Mouse (Mus musculus): ENCODE data around the gene Brpf3. TPM values are rescaled to one million over a fixed set of nuclear protein-coding genes. Genes with fewer than 3 reads are reported as not detected.
"Not testable (repeated sequence)": the region's sequence is repeated elsewhere in the genome, so short reads cannot be mapped to it uniquely, and the experiment has no call there.

Gene Brpf3
- polyA plus RNA-seq, 1 experiment from 2014 or later: 31.4 TPM

DNA sequence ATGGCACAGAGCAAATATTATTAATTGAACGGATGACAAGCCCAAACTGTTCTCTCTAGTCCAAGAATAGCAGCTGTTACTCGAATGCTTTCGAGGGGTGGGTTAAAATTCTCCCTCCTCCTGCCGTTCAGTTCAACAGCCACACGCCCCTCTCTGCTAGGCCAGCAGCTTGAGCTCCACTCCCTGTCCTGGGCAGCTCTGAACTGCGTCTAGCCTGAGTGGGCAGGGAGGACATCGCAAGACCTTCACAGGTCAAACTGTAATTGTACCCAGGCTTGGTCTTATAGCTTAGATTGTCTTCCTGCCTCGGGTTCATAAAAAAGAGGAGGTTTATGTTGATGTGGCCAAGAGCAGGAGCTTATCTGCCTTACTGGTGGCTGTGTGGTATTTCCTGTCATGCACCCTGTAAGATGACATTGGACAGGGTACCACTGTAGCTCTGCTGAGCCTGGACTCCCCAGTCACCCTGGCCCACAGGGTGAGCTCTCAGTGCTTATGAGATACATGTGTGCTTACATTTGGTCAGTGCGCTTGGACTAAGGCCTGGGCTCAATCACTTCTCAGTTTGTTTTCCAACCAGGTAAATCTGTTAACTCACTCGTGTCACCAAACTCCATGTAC, 14.6 kb downstream of the Brpf3 start:
- ChIA-PET CTCF (interaction anchor here (1.1 kb wide), 1 partner anchor 11 kb away, joined by 3 read pairs; no protein-coding TSS in a partner anchor), POLR2A (no interaction called here)
- ATAC-seq (no peak), DNase-seq (ENCODE audit: low read depth, low spot score) (no peak)
- no peak for TF ChIP-seq CTCF (IDR thresholded peaks at IDR 0.05)
- in situ Hi-C loops (cut with MboI; ENCODE audit: low pct_unique_long_range_greater_than_20kb): no loop called here
- H3K27me3 ChIP-seq: no peaks in the 10 kb centered on the region

DNA sequence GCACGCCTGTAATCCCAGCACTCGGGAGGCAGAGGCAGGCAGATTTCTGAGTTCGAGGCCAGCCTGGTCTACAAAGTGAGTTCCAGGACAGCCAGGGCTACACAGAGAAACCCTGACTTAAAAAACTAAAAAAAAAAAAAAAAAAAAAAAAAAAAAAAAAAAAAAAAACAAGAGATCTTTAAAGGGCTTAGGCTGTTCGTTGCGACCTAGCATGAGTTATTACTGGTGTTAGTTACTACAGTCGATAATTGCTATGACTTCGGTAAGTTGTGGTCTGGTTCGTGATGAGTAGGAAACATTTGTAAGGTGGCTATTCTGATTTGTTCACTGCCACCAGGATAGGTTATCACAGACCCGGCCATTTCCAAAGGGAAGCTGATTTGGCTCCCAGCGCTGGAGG, 15.4 kb downstream of the Brpf3 start:
- H3K27me3 ChIP-seq; DNase-seq (ENCODE audit: low read depth, low spot score); ATAC-seq; in situ Hi-C loops (cut with MboI; ENCODE audit: low pct_unique_long_range_greater_than_20kb); POLR2A ChIA-PET; CTCF ChIA-PET: not testable (repeated sequence)

DNA sequence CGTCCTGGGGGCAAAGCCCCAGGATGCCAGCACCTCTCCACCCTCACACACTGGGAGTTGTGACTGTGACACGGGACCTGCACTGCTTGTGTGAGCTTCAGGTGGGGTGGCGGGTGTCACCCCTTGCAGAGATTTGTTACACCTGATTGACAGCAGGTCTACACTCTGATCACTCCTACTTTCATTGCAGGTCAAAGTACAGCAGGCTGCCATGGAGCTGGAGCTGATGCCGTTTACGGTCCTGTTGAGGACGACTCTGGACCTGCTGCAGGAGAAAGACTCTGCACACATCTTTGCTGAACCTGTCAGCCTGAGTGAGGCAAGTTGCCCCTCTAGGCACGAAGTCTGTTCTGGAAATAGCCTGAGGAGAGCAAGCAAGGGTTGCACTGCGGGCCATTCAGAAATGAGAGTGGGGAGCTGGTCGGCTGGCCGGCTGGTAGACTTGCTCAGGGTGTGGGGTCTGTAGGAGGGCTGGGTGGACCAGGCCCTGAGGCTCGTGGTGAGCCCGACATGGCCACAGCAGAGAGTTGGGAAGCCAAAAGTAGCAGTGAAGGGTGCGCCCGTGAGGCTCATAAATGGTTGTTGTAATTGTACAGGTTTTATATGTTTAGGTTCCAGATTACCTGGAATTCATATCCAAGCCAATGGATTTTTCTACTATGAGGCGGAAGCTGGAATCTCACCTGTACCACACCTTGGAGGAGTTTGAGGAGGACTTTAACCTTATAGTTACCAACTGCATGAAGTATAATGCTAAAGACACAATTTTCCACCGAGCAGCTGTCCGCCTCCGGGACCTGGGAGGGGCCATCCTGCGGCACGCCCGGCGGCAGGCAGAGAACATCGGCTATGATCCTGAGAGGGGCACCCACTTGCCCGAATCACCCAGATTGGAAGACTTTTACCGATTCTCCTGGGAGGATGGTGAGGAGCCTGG, 16.3 kb downstream of the Brpf3 start:
- ATAC-seq (no peak), DNase-seq (ENCODE audit: low read depth, low spot score) (no peak)
- in situ Hi-C loops (cut with MboI; ENCODE audit: low pct_unique_long_range_greater_than_20kb): no loop called here
- no peaks in the 10 kb centered on the region for H3K27me3 ChIP-seq
- POLR2A ChIA-PET: no interaction called here
- TF ChIP-seq CTCF (IDR thresholded peaks at IDR 0.05): no peak
- CTCF ChIA-PET: no interaction called here

DNA sequence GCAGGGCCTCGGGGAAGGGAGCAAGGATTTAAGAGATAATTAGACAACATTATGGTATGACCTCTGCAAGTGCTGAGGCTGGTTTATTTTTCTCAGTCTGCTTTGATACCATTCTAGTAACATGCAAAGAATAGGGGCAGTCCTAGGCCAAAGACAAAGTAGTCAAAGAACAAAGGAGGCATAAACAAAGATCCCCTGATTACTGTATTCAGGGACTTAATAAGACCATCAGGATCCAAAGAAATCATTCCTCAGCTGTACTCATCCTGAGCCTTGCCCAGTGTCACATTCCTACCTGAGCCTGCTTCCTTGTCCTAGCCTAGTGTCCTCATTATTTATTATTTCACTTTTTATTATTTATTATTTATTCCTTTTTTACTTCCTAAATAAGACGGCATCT, 19.3 kb downstream of the Brpf3 start:
- CTCF ChIA-PET: no interaction called here
- DNase-seq (ENCODE audit: low read depth, low spot score): no peak
- ATAC-seq: no peak
- in situ Hi-C loops (cut with MboI; ENCODE audit: low pct_unique_long_range_greater_than_20kb): no loop called here
- no peak for TF ChIP-seq CTCF (IDR thresholded peaks at IDR 0.05)
- POLR2A ChIA-PET: no interaction called here
- H3K27me3 ChIP-seq: no peaks in the 10 kb centered on the region

DNA sequence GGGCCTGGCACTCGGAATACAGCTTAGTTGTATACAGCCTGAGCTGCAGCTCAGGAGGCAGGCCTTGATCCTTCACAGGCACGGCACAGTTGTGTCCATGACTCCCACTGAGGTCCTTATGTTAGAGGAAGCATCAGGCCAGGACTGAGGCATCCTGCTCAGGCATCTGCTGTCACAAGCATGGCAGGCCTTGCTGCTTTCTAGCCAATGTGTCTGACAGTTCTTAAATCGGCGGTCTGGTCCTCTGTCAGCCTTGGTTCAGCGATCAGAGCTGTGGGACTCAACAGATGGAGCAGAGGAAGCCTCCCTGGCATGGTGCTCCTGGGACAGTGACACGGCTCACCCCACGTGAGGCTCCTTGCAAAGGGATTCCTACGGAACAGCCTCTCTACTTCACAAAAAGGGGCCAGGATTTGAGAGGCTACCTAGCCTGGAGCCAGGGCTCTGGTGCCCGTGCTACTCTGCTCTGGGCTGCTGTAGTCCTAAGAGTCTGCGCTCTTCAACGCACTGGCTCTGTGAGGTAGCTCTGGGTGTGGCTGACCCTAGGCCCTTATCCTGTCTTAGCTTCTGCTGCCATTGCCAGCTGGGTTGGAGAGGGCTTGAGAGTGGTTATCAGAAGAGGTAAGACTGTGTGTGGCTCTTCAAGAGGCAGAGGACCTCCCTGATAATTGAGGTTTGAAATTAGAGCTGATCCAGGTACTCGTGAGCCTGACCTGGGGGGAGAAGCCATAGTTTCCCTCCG, 22.3 kb downstream of the Brpf3 start:
- in situ Hi-C loops (cut with MboI; ENCODE audit: low pct_unique_long_range_greater_than_20kb): no loop called here
- no peak for ATAC-seq
- ChIA-PET CTCF (interaction anchor here (1.3 to 1.4 kb wide), 2 partner anchors 33 to 50 kb away, joined by 3 read pairs; no protein-coding TSS in a partner anchor), POLR2A (no interaction called here)
- no peak for DNase-seq (ENCODE audit: low read depth, low spot score)
- H3K27me3 ChIP-seq: no peaks in the 10 kb centered on the region
- TF ChIP-seq CTCF (IDR thresholded peaks at IDR 0.05): no peak

DNA sequence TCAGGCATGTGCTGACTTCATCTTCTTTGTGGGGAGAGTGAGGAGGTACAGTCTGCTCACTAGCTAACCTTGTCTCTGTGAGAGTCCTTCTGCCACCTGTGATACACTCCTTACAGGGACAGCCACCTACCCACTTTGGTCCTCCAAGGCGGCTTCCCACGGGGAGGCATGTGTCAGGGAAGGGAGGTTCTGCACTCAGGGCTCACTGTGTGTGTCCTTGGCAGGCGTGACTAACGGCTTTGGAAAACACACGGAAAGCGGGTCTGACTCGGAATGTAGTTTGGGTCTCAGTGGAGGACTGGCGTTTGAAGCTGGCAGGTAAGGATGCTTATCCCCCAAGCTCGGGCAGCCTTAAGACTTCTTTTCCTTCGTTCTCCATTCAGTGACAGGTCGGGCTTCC, 22.9 kb downstream of the Brpf3 start:
- POLR2A ChIA-PET: no interaction called here
- TF ChIP-seq CTCF (IDR thresholded peaks at IDR 0.05): no peak
- H3K27me3 ChIP-seq: no peaks in the 10 kb centered on the region
- ATAC-seq: no peak
- CTCF ChIA-PET: interaction anchor here (1.4 kb wide), 1 partner anchor 50 kb away, joined by 3 read pairs; no protein-coding TSS in a partner anchor
- DNase-seq (ENCODE audit: low read depth, low spot score): no peak
- in situ Hi-C loops (cut with MboI; ENCODE audit: low pct_unique_long_range_greater_than_20kb): no loop called here

DNA sequence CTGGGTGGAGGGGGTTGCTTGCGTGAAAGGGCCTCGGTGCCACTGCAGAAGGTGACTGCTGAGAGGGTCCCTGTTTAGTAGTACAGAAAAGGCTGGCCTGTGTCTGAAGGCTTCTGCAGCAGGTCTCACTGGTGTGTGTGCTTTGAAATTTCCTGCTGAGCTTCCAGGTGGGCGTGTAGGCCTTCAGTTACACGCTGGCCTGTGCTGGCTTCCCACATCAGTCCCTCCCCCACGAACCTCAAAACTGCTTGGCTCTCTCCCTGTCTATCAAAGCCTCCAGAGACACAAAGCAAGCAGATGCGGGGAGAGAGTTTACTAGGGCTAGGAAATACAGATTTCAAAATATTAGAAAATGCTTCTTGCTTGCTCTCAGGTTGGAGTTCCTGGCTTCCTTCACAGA, 24.0 kb downstream of the Brpf3 start:
- no peak for TF ChIP-seq CTCF (IDR thresholded peaks at IDR 0.05)
- no peak for DNase-seq (ENCODE audit: low read depth, low spot score)
- POLR2A ChIA-PET: no interaction called here
- H3K27me3 ChIP-seq: no peaks in the 10 kb centered on the region
- no peak for ATAC-seq
- in situ Hi-C loops (cut with MboI; ENCODE audit: low pct_unique_long_range_greater_than_20kb): no loop called here
- CTCF ChIA-PET: interaction anchor here (1.4 kb wide), 1 partner anchor 11 kb away, joined by 3 read pairs; no protein-coding TSS in a partner anchor

DNA sequence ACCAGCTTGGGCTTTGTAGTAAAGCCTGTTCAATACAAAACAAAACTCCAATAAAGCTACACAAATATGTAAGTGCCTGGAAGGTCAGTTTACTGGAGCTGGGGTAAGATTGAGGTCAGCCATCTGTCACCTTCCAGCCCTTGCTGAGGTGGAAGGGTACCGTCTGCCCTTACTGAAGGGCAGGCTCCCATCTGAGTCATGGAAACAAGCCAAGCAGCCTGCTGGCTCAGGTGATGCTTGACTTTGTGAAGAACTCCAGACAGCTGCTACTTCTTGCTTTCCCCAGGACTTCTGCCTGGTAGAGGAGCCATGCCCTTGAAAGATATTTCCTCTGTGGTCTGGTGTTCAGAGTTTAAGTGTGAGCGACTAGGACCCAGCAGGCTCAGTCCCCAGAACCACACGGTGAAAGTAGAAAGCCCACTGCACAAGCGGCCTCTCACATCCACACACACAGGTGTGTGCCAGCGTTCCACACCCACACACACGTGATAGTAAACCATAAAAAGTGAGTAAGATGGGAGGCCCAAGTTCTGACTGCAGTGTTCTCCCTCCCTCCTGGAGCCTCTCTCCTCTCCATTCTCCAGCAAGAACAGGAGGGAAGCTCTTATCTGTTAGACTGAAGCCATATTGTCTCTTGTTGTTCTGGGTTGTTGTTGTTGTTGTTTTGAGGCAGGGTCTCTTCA, 24.6 kb downstream of the Brpf3 start:
- ATAC-seq: no peak
- in situ Hi-C loops (cut with MboI; ENCODE audit: low pct_unique_long_range_greater_than_20kb): no loop called here
- no peak for TF ChIP-seq CTCF (IDR thresholded peaks at IDR 0.05)
- POLR2A ChIA-PET: no interaction called here
- H3K27me3 ChIP-seq: no peaks in the 10 kb centered on the region
- no peak for DNase-seq (ENCODE audit: low read depth, low spot score)
- CTCF ChIA-PET: interaction anchor here (1.4 kb wide), 1 partner anchor 11 kb away, joined by 3 read pairs; no protein-coding TSS in a partner anchor

DNA sequence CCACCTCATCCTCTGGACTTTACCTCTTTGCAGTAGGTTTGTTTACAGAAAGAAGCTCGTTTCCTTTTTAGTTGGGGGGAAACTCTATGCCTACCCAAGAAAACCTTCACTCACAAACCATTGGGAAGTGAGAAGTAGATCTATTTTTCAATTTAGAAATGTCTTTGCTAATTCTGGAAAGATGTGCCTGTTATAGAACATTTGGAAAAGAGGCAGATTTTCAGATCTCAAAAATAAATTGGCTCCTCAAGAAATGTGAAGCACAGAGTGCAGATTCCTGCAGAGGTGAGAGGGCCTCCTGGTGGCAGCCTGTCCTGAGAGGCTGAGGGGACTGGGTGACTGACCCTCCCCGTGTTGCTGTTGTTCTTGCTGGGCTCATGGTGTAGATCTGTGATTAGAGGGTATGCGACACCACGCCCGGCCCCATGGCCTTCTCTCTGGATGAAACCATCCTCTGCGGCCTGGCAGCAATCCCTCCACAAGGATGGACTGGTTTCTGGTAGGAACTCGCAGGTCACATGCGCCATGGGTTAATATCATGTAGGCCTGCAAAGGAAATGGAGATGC, 26.9 kb downstream of the Brpf3 start:
- TF ChIP-seq CTCF (IDR thresholded peaks at IDR 0.05): no peak
- ChIA-PET POLR2A (no interaction called here), CTCF (no interaction called here)
- in situ Hi-C loops (cut with MboI; ENCODE audit: low pct_unique_long_range_greater_than_20kb): no loop called here
- DNase-seq (ENCODE audit: low read depth, low spot score) (no peak), ATAC-seq (no peak)
- no peaks in the 10 kb centered on the region for H3K27me3 ChIP-seq

DNA sequence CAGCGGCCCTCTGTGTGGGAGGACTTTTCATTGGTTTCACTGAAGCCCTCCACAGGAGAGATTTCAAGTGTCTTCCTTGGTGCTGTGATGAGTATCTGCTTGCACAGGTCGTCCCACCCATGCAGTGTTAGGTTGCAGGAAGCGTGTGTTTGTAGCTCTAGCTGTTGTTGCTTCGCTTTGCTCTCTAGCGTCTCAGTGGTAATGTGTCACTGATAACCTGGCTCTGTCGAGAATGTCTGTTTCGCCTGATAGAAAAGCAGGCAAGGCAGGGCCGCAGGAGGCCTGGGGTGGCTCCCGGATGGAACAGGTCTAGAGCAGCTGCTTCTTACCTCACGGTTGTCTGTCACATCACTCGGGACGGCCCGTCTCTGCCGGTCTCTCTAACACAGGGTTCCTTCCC, 28.2 kb downstream of the Brpf3 start:
- in situ Hi-C loops (cut with MboI; ENCODE audit: low pct_unique_long_range_greater_than_20kb): no loop called here
- CTCF ChIA-PET: no interaction called here

More for the DNA sequence above, 28.2 kb downstream of the Brpf3 start:
- DNase-seq (ENCODE audit: low read depth, low spot score) (no peak), ATAC-seq (no peak)
- no peaks in the 10 kb centered on the region for H3K27me3 ChIP-seq
- no peak for TF ChIP-seq CTCF (IDR thresholded peaks at IDR 0.05)
- POLR2A ChIA-PET: no interaction called here

All from Patski (cell line).